Mouse (Mus musculus) heart, embryonic 11.5 days (tissue): Measurements from ENCODE around the gene Klf8. TPM values are rescaled to one million over a fixed set of nuclear protein-coding genes. Genes with fewer than 3 reads are reported as not detected.

Experiments
- ATAC-seq: fragments of 200-750 bp; cut with Nextera tagmentation; replicated peaks from 2 replicates; pipeline ENCODE4 v1.8.0; 2017; ENCODE audit warnings: moderate library complexity; ENCODE audit not compliant: insufficient number of reproducible peaks, low FRiP score, low TSS enrichment
- H3K27ac ChIP-seq: fragments of 300-500 bp; sonication (generic); 2 replicates; pipeline ENCODE4 v1.5.1; 2014; ENCODE audit warnings: mild to moderate bottlenecking, low read depth, low read length
- H3K27me3 ChIP-seq: fragments of 300-500 bp; sonication (generic); 2 replicates; pipeline ENCODE4 v1.6.1; 2014; ENCODE audit warnings: mild to moderate bottlenecking, low read length, mixed read lengths; ENCODE audit not compliant: control insufficient read depth, insufficient read depth
- H3K36me3 ChIP-seq: fragments of 300-500 bp; sonication (generic); 2 replicates; pipeline ENCODE4 v1.6.1; 2014; ENCODE audit warnings: mild to moderate bottlenecking, low read length, moderate library complexity, mixed read lengths; ENCODE audit not compliant: control insufficient read depth, insufficient read depth
- H3K4me1 ChIP-seq: fragments of 300-500 bp; sonication (generic); 2 replicates; pipeline ENCODE4 v1.6.1; 2014; ENCODE audit warnings: low read length; ENCODE audit not compliant: control insufficient read depth, insufficient read depth
- H3K4me2 ChIP-seq: fragments of 300-500 bp; sonication (generic); 2 replicates; pipeline ENCODE4 v1.6.1; 2014; ENCODE audit warnings: mild to moderate bottlenecking, moderate library complexity
- H3K4me3 ChIP-seq: fragments of 300-500 bp; sonication (generic); 2 replicates; pipeline ENCODE4 v1.5.1; 2014; ENCODE audit warnings: low read depth, low read length
- H3K9ac ChIP-seq: fragments of 300-500 bp; sonication (generic); 2 replicates; pipeline ENCODE4 v1.6.1; 2014; ENCODE audit warnings: mild to moderate bottlenecking, low read depth, low read length, moderate library complexity
- H3K9me3 ChIP-seq: fragments of 300-500 bp; sonication (generic); replicated peaks from 2 replicates; pipeline ENCODE4 v1.6.1; 2016; ENCODE audit warnings: low read length; ENCODE audit not compliant: control insufficient read depth
- WGBS: fragments of 180-500 bp; shearing (Covaris S2); extraction: QIAGEN DNeasy Blood & Tissue Kit; methylation state at CpG from one replicate; pipeline ENCODE4 v1.1.7; 2014; ENCODE audit not compliant: insufficient replicate concordance; 5-methylcytosine and 5-hydroxymethylcytosine counted together
- polyA plus RNA-seq: library from polyadenylated mRNA; unstranded; fragments of >200 nt; fragmentation: Nextera tagmentation; extraction: Ambion mirVana; gene quantifications from 2 replicates; pipeline ENCODE4 v1.2.1, GENCODE M21; 2014

Gene Klf8
- polyA plus RNA-seq, 1 experiment from 2014 or later = 1.6 TPM

DNA sequence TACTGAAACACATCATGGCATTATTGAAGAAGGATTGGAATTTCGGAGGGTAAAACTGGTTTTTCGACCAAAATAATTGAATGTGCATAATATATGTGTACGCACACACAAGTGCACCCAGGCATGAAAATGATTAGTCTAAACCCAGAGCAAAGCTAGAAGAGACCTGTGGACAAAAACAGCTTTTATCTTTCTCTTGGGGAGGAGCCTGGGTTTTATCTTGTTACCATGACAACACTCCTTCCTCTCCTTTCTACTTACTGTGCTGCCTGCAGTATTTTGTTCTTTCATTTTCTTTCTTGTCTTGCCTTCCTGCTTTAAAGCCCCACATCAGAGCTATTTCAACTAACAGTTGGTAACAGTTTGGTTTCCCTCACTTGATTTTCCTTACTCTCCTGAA lies 137.8 kb downstream of the Klf8 start:
- Histone ChIP-seq H3K27ac (no peak overlapping the region), H3K4me2 (no peak overlapping the region), H3K36me3 (no peaks in the 10 kb centered on the region), H3K9ac (no peak overlapping the region), H3K9me3 (no peaks in the 10 kb centered on the region), H3K27me3 (no peaks in the 10 kb centered on the region), H3K4me3 (no peak overlapping the region), H3K4me1 (no peaks in the 10 kb centered on the region)
- 75% methylated on average over 3 of the region's 3 CpGs for WGBS
- no peak for ATAC-seq

DNA sequence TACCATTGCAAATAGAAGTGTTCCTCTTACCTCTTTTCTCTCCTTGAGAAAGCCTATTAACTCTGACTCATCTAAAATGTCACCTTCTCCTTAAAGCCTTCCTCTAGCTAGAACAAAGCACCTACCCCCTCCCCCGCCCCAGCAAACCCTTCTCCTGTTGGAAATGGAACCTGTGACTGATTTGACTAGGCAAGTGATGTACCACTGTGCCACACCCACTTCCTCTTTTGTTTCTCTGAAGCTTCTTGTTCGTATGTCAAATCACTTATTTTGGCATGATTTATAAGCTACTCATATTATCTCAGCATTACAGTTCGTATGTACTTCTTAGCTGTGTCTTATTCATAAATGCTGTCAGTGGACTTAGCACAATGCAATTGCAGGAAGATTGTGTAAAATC lies 144.5 kb downstream of the Klf8 start:
- Histone ChIP-seq H3K9me3 (no peaks in the 10 kb centered on the region), H3K9ac (no peak overlapping the region), H3K27me3 (no peaks in the 10 kb centered on the region), H3K4me1 (no peaks in the 10 kb centered on the region), H3K27ac (no peak overlapping the region), H3K4me2 (no peak overlapping the region), H3K4me3 (no peak overlapping the region), H3K36me3 (no peaks in the 10 kb centered on the region)
- no peak for ATAC-seq
- 65% methylated on average over 3 of the region's 3 CpGs for WGBS

DNA sequence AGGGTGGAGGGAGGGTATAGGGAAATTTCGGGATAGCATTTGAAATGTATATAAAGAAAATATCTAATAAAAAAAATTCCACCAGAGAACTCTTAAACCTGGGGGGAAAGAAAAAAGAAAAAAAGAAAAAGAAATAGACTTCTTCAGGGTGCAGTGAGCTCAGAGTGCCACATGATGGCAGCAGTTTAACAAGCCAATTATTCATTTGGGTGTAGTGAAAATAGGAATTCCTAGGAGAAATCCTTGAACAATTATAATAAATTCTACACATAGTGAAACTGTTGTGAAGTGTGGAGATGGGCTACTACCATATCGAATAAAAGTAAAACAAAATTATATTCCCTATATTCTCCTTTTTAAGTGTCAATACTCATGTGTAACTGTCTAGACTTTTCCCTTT lies 152.0 kb downstream of the Klf8 start:
- ATAC-seq = no peak
- H3K4me1 ChIP-seq = no peaks in the 10 kb centered on the region
- H3K27me3 ChIP-seq = no peaks in the 10 kb centered on the region
- no peak overlapping the region for H3K4me2 ChIP-seq
- H3K4me3 ChIP-seq = no peak overlapping the region
- H3K9ac ChIP-seq = no peak overlapping the region
- WGBS = 25% methylated on average over 2 of the region's 2 CpGs
- no peaks in the 10 kb centered on the region for H3K36me3 ChIP-seq
- no peaks in the 10 kb centered on the region for H3K9me3 ChIP-seq
- no peak overlapping the region for H3K27ac ChIP-seq

DNA sequence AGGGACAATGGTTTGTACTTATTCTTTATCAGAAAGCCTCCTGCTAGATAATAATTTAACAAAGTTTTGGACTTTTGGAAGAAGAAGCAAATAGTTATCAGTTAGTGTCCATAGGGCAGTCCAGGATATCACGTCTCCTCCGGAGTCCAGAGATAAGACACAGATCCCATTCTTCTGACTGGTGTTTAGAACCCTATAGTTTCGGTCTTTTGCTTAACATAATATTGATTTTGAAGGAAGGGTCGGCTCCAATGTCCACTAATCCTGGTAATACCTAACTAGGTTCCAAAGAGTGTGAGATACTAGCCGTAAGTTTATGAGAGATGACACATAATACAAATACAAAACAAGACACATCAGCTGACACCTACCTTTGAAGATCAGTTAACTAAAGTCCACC lies 179.8 kb downstream of the Klf8 start:
- H3K4me3 ChIP-seq = no peak overlapping the region
- 70% methylated on average over 5 of the region's 5 CpGs for WGBS

DNA sequence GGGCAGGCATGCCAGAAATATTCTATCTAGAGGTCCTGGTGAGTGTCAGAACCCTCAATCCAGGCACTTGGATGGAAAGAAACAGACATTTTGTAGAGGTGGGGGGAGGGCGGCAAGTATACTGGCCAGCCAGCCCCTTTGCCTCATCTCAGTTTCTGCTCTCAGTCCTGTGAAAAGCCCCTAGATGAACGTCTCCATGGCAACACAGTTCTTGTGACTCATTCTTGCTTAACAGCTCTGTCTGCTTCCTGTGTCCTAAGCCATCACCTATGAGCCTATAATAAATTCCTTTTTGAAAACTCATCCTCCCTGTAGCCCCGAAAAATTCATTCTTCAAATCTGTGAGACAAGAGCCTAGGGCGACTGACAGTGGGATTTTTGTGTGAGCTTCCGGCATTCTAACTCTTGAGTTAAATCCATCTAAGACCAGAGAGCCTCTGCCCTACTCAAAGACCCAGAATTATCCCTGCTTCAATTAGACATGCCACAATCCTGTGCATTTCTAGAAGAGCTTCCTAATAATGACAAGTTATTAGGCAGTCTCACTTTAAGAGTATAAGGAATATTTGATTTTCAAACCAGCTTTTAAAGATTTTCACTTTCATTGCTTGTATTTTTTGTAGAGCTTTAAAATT lies 196.5 kb downstream of the Klf8 start:
- no peaks in the 10 kb centered on the region for H3K27me3 ChIP-seq
- no peaks in the 10 kb centered on the region for H3K9me3 ChIP-seq
- no peaks in the 10 kb centered on the region for H3K4me1 ChIP-seq
- no peak overlapping the region for H3K4me2 ChIP-seq
- 49% methylated on average over 5 of the region's 5 CpGs for WGBS
- no peak overlapping the region for H3K4me3 ChIP-seq
- no peaks in the 10 kb centered on the region for H3K36me3 ChIP-seq
- H3K27ac ChIP-seq = no peak overlapping the region
- H3K9ac ChIP-seq = no peak overlapping the region
- no peak for ATAC-seq

More for the DNA sequence above, 179.8 kb downstream of the Klf8 start:
- H3K27me3 ChIP-seq = no peaks in the 10 kb centered on the region
- ATAC-seq = no peak
- no peaks in the 10 kb centered on the region for H3K4me1 ChIP-seq
- H3K9me3 ChIP-seq = no peaks in the 10 kb centered on the region
- H3K36me3 ChIP-seq = no peaks in the 10 kb centered on the region
- H3K9ac ChIP-seq = no peak overlapping the region
- no peak overlapping the region for H3K27ac ChIP-seq
- H3K4me2 ChIP-seq = no peak overlapping the region

DNA sequence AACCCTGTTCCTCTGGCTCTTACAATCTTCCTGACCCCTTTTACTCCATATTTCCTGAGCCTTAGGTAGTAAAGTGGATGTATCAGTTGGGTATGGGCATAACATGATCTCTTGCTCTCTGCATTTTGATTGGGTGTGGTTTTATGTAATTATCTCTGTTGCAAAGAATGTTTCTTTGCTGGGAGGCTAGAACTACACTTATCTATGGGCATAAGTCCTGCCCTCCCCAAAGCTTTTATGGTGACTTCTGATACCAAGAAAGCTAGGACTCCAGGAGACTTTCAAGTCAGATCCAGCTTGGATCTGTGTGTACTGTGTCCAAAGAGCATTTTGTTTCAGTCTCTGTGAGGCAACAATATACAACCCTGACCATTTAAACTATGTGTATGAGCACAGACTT lies 202.3 kb downstream of the Klf8 start:
- no peaks in the 10 kb centered on the region for H3K9me3 ChIP-seq

DNA sequence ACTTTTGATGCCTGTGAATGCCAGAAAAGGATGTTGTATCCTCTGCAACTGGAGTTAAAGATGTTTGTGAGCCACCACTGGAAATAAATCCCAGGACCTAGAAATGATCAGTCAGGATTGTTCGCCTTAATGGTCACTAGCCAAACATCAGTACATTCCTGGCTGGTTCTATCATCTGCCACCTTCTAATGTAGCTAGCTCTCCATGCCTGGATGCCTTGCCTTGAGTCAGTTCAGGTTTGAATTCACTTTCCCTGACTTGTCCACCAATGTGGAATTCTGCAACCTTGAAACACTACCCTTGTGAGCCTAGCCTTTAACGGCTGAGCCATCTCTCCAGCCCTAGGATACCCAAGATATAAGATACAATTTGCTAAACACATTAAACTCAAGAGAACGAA lies 202.8 kb downstream of the Klf8 start:
- H3K4me1 ChIP-seq = no peaks in the 10 kb centered on the region
- no peaks in the 10 kb centered on the region for H3K9me3 ChIP-seq
- no peaks in the 10 kb centered on the region for H3K36me3 ChIP-seq
- ATAC-seq = no peak
- no peak overlapping the region for H3K4me2 ChIP-seq
- no peak overlapping the region for H3K4me3 ChIP-seq
- no peak overlapping the region for H3K9ac ChIP-seq
- no peak overlapping the region for H3K27ac ChIP-seq
- no peaks in the 10 kb centered on the region for H3K27me3 ChIP-seq
- WGBS = 75% methylated on average over 3 of the region's 3 CpGs

More for the DNA sequence above, 202.3 kb downstream of the Klf8 start:
- Histone ChIP-seq H3K36me3 (no peaks in the 10 kb centered on the region), H3K4me3 (no peak overlapping the region), H3K4me2 (no peak overlapping the region), H3K9ac (no peak overlapping the region), H3K27ac (no peak overlapping the region), H3K27me3 (no peaks in the 10 kb centered on the region), H3K4me1 (no peaks in the 10 kb centered on the region)
- no peak for ATAC-seq

Other genes with a start within 250 kb of the Klf8 start
- 1.0 and 1.9 TPM in 2 replicates for gene Usp51, start 231.0 kb upstream of the Klf8 start, polyA plus RNA-seq
- gene Mageh1, start 199.9 kb upstream of the Klf8 start, polyA plus RNA-seq = 32.6 and 46.9 TPM in 2 replicates
- gene Foxr2, start 118.7 kb upstream of the Klf8 start, polyA plus RNA-seq = not detected in 2 replicates
- 1.5 and 1.7 TPM in 2 replicates for gene Rragb, start 97.5 kb upstream of the Klf8 start, polyA plus RNA-seq